Mouse (Mus musculus): Measurements from ENCODE around the gene Gabpa. TPM values are rescaled to one million over a fixed set of nuclear protein-coding genes. Genes with fewer than 3 reads are reported as not detected.

The Gabpa gene
- 1.8 and 3.3 TPM in 2 replicates for polyA plus RNA-seq (2012; ENCODE audit: low replicate concordance)

DNA sequence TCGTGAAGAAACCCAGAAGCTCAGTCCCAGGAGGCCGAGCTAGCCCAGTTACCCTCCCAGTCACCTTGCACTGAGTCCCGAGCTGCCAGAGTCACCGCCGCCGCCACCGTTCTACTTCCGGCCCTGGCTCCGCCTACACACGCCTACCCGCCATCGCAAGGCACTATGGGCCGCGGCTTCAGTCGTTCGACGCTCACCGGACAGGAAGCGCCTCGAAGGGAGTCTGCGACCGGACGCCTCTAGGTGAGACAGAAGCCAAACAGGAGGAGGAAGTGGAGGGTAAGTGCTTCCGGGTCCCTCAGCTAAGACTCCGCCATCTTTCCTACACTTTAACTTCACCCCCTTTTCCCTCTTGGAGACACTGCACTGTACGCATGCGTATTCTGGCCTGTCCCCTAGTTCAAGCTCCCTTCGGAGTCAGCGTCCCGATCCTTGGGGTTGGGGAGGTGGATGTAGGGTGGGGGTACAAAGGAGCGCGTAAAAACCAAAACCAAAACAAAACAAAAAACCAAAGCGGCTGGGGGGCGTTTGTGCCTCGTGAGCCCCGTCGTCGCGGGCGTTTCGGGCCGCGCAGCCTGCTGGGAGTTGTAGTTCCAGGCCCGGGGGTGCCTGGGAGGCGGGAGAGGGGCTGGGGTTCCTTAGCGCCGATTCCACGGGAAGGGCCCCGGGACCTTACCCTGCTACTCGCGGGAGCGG lies at the start of gene Gabpa:
Gene Gabpa, plus strand, starts transcription at position 181 of the 696 bp plus-strand sequence.

DNA sequence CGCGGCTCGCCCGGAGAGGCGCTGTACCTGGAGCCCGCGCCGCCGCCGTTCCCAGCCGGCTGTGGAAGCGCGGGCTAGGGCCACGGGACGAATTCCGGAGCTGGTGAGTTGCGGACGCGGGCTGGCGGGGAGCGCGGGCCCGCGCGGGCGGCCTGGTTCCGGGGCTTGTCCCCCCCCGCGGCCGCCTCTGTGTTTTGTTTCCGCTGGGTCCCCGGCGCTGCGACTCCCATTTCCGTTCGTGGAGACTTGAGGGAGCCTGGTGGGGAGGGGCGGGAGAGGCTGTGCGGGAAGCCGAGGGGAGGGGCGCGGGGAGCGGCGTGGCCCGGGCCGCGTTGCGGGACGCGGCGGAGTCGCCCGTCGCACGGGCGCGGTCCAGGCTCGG lies 707 bp downstream of the Gabpa start, which contains the start of gene Atp5j:
Gene Atp5j, minus strand, starts transcription at position 185 of the 382 bp plus-strand sequence.

Other genes with a start within 250 kb of the Gabpa start
- gene Mrpl39, start 99.2 kb upstream of the Gabpa start, polyA plus RNA-seq (2012; ENCODE audit: low replicate concordance), result 53.9 and 77.7 TPM in 2 replicates
- gene Jam2, start 60.8 kb upstream of the Gabpa start, polyA plus RNA-seq (2012; ENCODE audit: low replicate concordance), result 0.19 and 0.30 TPM in 2 replicates
- 42.1 and 42.4 TPM in 2 replicates for gene Atp5j, start 700 bp downstream of the Gabpa start, polyA plus RNA-seq (2012; ENCODE audit: low replicate concordance)